Mouse (Mus musculus) Patski (cell line): ENCODE measurements around the gene Morn3. TPM values are rescaled to one million over a fixed set of nuclear protein-coding genes. Genes with fewer than 3 reads are reported as not detected.
A peak's percentile ranks its signal among the peaks of the same experiment; 100 is the strongest.

Experiments
- ATAC-seq: fragments of 100-300 bp; one replicate; pipeline ENCODE4 v1.8.0; 2021
- CTCF ChIA-PET: fragments of 350-600 bp; sonication (Branson Sonifier 250); formaldehyde crosslinking; loops from one replicate; lab custom pipeline; 2022; ENCODE audit warnings: inconsistent platforms; lab: Charles Lee
- POLR2A ChIA-PET: fragments of 350-600 bp; sonication (Branson Sonifier 250); formaldehyde crosslinking; loops from one replicate; lab custom pipeline; 2022; ENCODE audit warnings: antibody characterized with exemption, inconsistent platforms; lab: Charles Lee
- DNase-seq: peaks from one replicate; pipeline ENCODE4 v3.0.0-alpha.2; 2011; ENCODE audit warnings: low read depth, low spot score
- H3K27me3 ChIP-seq: fragments of 371-371 bp; one replicate; pipeline ENCODE4 v1.5.1; 2021
- CTCF ChIP-seq: fragments of 100-300 bp; IDR thresholded peaks from one replicate; pipeline ENCODE4 v1.5.1; 2021
- in situ Hi-C: fragments of 300-500 bp; cut with MboI; formaldehyde crosslinking; loops from 3 replicates; pipeline ENCODE4 v1.11.1; 2018; ENCODE audit warnings: low pct_unique_long_range_greater_than_20kb, mixed read lengths
- polyA plus RNA-seq: library from polyadenylated mRNA; unstranded; gene quantifications from one replicate; pipeline ENCODE4 v1.2.3, GENCODE M21; 2021

Morn3 gene
- polyA plus RNA-seq, 1 experiment from 2014 or later = 0.32 TPM

- ATAC-seq (no peak), DNase-seq (no peak)
- ChIA-PET POLR2A (interaction anchor here (2.7 kb wide), 1 partner anchor 9 kb away, joined by 15 read pairs; the partner anchor contains the start of gene Orai1), CTCF (interaction anchor here (1.1 to 3.0 kb wide), 4 partner anchors 11 to 100 kb away, joined by 3 to 6 read pairs (median 5); partner anchors contain the start of gene Orai1)
- in situ Hi-C loops = no loop called here
- no peaks in the 10 kb centered on the region for H3K27me3 ChIP-seq
- TF ChIP-seq CTCF = no peak
These were observed 21.7 kb downstream of the Morn3 start for GRCm38 (mm10) chr5:123024965-123025573.

- DNase-seq (no peak), ATAC-seq (no peak)
- H3K27me3 ChIP-seq = no peaks in the 10 kb centered on the region
- POLR2A ChIA-PET = interaction anchor here (2.7 kb wide), 1 partner anchor 9 kb away, joined by 15 read pairs; the partner anchor contains the start of gene Orai1
- no peak for TF ChIP-seq CTCF
- in situ Hi-C loops = no loop called here
- CTCF ChIA-PET = interaction anchor here (1.5 to 3.0 kb wide), 3 partner anchors 10 to 99 kb away, joined by 3 to 6 read pairs (median 6); partner anchors contain the start of gene Orai1
These were observed 22.5 kb downstream of the Morn3 start for GRCm38 (mm10) chr5:123024312-123024711.

- in situ Hi-C loops = no loop called here
- CTCF ChIA-PET = no interaction called here
These were observed 23.8 kb downstream of the Morn3 start for GRCm38 (mm10) chr5:123023049-123023448.

GRCm38 (mm10) chr5:123021438-123021837 is 25.4 kb downstream of the Morn3 start:
- no peak for ATAC-seq

More at GRCm38 (mm10) chr5:123023049-123023448, 23.8 kb downstream of the Morn3 start:
- POLR2A ChIA-PET = interaction anchor here (0.7 kb wide), 1 partner anchor 507 kb away, joined by 5 read pairs; no protein-coding TSS in a partner anchor
- ATAC-seq (no peak), DNase-seq (no peak)
- no peaks in the 10 kb centered on the region for H3K27me3 ChIP-seq
- no peak for TF ChIP-seq CTCF

GRCm38 (mm10) chr5:123020426-123020825 is 26.4 kb downstream of the Morn3 start:
- in situ Hi-C loops = no loop called here
- CTCF ChIA-PET = interaction anchor here (0.8 to 1.0 kb wide), 2 partner anchors 23 to 25 kb away, joined by 3 read pairs; no protein-coding TSS in a partner anchor
- no peak for TF ChIP-seq CTCF
- POLR2A ChIA-PET = no interaction called here
- ATAC-seq = no peak
- no peaks in the 10 kb centered on the region for H3K27me3 ChIP-seq
- no peak for DNase-seq

More at GRCm38 (mm10) chr5:123021438-123021837, 25.4 kb downstream of the Morn3 start:
- no peaks in the 10 kb centered on the region for H3K27me3 ChIP-seq
- ChIA-PET CTCF (interaction anchor here (0.9 to 1.2 kb wide), 2 partner anchors 52 to 102 kb away, joined by 3 to 4 read pairs; no protein-coding TSS in a partner anchor), POLR2A (no interaction called here)
- DNase-seq = no peak
- in situ Hi-C loops = no loop called here
- no peak for TF ChIP-seq CTCF

- ATAC-seq = no peak
- no peak for TF ChIP-seq CTCF
- ChIA-PET CTCF (interaction anchor here (0.8 to 1.0 kb wide), 2 partner anchors 24 to 26 kb away, joined by 3 read pairs; no protein-coding TSS in a partner anchor), POLR2A (no interaction called here)
- DNase-seq = no peak
- in situ Hi-C loops = no loop called here
- H3K27me3 ChIP-seq = no peaks in the 10 kb centered on the region
These were observed 27.3 kb downstream of the Morn3 start for GRCm38 (mm10) chr5:123019336-123020016.

GRCm38 (mm10) chr5:123017504-123017903 is 29.3 kb downstream of the Morn3 start:
- ATAC-seq (no peak), DNase-seq (no peak)
- no peak for TF ChIP-seq CTCF
- POLR2A ChIA-PET = interaction anchor here (1.0 to 1.1 kb wide), 3 partner anchors 29 to 224 kb away, joined by 3 to 4 read pairs (median 3); no protein-coding TSS in a partner anchor
- in situ Hi-C loops = no loop called here
- no peaks in the 10 kb centered on the region for H3K27me3 ChIP-seq
- CTCF ChIA-PET = interaction anchor here (1.9 kb wide), 1 partner anchor 28 kb away, joined by 6 read pairs; no protein-coding TSS in a partner anchor

GRCm38 (mm10) chr5:123015915-123016314 is 30.9 kb downstream of the Morn3 start:
- no peak for TF ChIP-seq CTCF
- ATAC-seq = no peak

GRCm38 (mm10) chr5:123014753-123015701 is 31.8 kb downstream of the Morn3 start, which contains the start of gene Orai1:
Orai1 (plus strand) TSS chr5:123015074.
- in situ Hi-C loops = loop anchor here (5.0 kb wide), 1 partner anchor 48 kb away; no protein-coding TSS in a partner anchor
- CTCF ChIA-PET = interaction anchor here (0.8 to 4.3 kb wide), 13 partner anchors 10 to 90 kb away, joined by 3 to 16 read pairs (median 5); no protein-coding TSS in a partner anchor
- no peak for TF ChIP-seq CTCF
- no peaks in the 10 kb centered on the region for H3K27me3 ChIP-seq
- POLR2A ChIA-PET = interaction anchor here (0.6 to 3.3 kb wide), 7 partner anchors 10 to 45 kb away, joined by 3 to 15 read pairs (median 3); no protein-coding TSS in a partner anchor
- ATAC-seq (peak; percentile 84), DNase-seq (peak; percentile 82)

More at GRCm38 (mm10) chr5:123015915-123016314, 30.9 kb downstream of the Morn3 start:
- in situ Hi-C loops = no loop called here
- no peak for DNase-seq
- H3K27me3 ChIP-seq = no peaks in the 10 kb centered on the region
- CTCF ChIA-PET = interaction anchor here (1.2 to 4.3 kb wide), 6 partner anchors 24 to 91 kb away, joined by 4 to 16 read pairs (median 8); no protein-coding TSS in a partner anchor
- POLR2A ChIA-PET = interaction anchor here (1.3 to 3.3 kb wide), 5 partner anchors 9 to 43 kb away, joined by 3 to 15 read pairs (median 6); no protein-coding TSS in a partner anchor
